Mouse (Mus musculus) G1E (cell line): Measurements from ENCODE around the gene Slc39a7.

Experiments used
- CTCF ChIP-seq: IDR thresholded peaks from 2 replicates; pipeline ENCODE4 v1.5.1; 2012; ENCODE audit warnings: low read depth, low read length, inconsistent platforms, mixed read lengths
- GATA1 ChIP-seq: IDR thresholded peaks from 2 replicates; pipeline ENCODE4 v1.6.1; 2012; ENCODE audit warnings: borderline replicate concordance, low read length, inconsistent platforms, mixed read lengths
- GATA2 ChIP-seq: IDR thresholded peaks from 2 replicates; pipeline ENCODE4 v1.6.1; 2012; ENCODE audit warnings: low read depth, low read length, inconsistent platforms, borderline replicate concordance
- POLR2AphosphoS5 ChIP-seq: IDR thresholded peaks from 2 replicates; pipeline ENCODE4 v1.6.1; 2012; ENCODE audit warnings: low read depth, low read length, inconsistent platforms; ENCODE audit not compliant: insufficient replicate concordance
- TAL1 ChIP-seq: conservative IDR thresholded peaks from 2 replicates; pipeline ENCODE4 v1.6.1; 2012; ENCODE audit warnings: low read depth, low read length, inconsistent platforms, mixed read lengths

GRCm38 (mm10) chr17:34034064-34034463, 2.6 kb upstream of the Slc39a7 start:
- TF ChIP-seq CTCF (peak; percentile 69), GATA1 (no peak), POLR2AphosphoS5 (no peak), TAL1 (no peak), GATA2 (no peak)
